Mouse (Mus musculus) ES-Bruce4 (cell line): ENCODE results near the gene Themis2.

Experiments used
- CTCF ChIP-seq: IDR thresholded peaks from one replicate; pipeline ENCODE4 v1.8.1; 2011; ENCODE audit warnings: low read depth, low read length
- POLR2A ChIP-seq: IDR thresholded peaks from one replicate; pipeline ENCODE4 v1.8.1; 2011; ENCODE audit warnings: low read length; ENCODE audit not compliant: insufficient read depth

DNA sequence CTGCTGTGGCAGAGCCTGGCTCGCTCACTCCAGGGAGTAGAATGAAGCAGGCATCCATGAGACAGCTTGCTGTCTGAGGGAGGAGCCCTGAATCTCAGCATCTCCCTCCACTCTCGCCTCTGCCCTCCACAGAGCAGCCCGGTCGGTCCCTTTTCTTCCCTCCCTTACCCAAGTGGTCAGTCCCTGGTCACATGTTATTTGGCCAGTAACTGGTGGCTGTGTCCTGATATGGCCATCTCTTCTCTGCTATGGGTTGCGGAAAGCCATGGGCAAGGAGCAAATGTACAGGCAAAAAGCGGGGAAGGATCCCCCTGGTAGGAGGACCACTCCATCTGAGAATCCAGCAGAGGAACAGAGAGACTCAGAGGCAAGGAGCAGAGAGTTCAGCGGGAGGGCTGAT lies 1.0 kb downstream of the Themis2 start:
- TF ChIP-seq CTCF (no peak), POLR2A (no peak)
